Mouse (Mus musculus) right cerebral cortex, postnatal 4 days (tissue): Measurements from ENCODE around the gene Iqgap3.

Experiments used
- DNase-seq: peaks from one replicate; pipeline ENCODE4 v3.0.0-alpha.2; 2022

Gene Iqgap3

DNA sequence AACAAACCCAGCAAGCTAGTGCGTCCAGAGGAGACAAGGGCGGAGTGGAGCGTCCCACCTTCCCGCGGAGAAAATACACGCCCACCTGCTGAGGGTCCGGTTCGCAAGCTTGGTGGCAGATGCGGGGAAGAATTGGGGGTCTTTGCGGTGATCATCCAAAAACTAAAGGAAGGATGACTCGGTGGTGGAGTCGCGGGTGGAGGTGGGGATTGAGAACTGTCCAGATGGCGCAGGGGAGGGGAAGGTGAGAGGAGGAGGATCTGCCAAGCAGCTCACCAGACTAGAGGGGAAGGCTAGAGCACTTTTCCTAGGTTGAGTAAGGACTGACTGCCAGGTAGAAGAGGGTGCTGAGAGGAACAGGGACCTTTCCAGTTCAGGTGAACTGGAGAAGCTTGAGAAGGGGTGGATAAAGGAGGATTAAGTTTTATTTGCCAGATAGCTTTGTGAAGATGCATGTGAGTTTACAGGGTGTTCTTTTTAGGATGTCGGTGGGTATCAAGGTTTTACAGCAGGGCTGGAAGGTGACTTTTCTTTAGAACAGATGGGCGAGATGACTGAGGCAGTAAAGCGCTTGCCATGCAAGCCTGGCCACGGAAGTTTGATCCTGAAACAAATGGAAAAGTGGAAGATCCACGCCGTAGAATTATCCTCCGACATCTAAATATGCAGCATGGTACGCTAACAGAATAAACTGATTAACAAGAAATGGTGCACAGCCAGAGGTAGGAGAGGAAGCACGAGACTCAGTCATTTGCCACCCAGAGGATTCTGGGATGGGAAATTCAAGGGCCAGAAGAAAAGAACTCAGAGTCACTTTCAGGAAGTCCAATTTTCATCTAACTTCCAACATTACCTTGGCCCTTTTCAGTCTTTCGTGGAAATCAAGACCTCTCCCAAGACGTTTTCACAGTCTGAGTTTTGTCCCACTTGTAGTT, 57.7 kb downstream of the Iqgap3 start:
- no peak for DNase-seq

DNA sequence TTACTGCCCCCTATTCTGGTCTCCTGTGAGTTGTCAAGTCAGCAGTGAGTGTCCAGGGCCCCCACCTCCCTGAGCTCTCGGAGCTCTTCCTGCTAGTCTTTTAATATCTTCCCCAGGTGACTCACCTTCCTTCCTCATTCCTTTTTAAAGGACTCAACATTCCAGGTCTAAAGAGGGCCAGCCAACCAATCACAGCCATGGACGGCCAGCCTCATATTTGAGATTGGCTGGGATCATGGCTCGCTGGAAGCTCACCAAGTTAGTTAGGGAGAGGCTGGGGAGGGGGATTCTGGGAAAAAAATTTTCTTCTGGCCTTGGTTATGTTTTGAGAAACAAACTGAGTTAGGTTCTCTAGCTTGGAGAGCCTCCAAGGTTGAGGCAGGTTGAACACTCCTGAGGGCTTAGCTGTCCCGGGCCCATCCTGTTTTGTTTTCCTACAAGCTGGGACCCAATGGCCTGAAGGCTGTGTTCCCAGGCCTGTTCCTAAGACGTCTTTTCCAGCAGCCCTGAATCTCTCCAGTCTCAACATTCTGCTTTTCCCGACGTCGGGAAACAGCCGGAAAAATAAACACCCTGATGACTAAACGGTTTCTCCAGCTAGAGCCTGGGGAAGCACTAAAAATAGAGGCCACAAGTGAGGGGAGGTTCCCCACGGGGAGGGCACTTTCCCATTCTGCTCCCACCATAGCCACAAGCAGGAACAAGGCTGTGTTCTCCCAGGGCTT, 58.6 kb downstream of the Iqgap3 start:
- no peak for DNase-seq

DNA sequence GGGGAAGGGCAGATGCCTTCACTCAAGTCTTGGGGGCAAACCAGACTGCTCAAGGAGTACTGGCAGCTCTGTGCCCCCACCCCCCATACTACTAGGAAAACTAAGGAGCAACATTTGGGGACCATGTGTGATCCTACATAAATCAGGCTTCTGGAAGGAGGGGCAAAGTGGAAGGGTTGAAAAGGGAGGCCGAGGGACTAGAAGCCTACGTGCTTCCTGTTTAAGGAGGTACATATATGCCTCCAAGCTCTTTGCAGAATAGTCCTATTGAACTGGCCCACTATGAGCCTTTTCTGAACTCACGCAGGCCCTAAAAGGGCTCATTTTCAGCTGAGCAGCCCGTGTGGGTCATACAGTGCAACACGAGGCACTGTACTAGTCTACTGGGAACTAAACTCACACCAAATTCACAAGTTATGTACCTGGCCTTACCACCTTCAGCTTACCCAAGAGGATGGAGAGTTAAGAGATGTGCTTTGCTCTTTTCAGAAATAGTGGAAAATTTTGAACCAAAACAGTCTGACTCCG, 59.2 kb downstream of the Iqgap3 start:
- DNase-seq, result no peak

DNA sequence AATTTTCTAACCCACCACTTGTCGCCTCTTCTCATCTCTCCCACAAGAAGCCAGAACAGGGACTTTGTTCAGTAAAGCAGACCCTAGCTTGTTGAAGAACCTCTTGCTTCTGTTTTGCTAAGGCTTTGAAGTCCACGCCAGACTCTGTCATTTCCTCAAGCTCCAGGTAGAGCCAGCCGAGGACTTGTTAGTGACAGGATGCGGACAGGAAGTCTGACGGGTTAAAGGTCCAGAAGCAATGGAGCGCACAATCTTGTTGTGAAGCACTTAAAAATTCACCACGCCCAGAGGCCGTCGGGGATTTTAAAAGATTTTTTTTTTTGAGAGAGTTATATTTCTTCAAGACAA, 59.6 kb downstream of the Iqgap3 start:
- DNase-seq, result no peak

DNA sequence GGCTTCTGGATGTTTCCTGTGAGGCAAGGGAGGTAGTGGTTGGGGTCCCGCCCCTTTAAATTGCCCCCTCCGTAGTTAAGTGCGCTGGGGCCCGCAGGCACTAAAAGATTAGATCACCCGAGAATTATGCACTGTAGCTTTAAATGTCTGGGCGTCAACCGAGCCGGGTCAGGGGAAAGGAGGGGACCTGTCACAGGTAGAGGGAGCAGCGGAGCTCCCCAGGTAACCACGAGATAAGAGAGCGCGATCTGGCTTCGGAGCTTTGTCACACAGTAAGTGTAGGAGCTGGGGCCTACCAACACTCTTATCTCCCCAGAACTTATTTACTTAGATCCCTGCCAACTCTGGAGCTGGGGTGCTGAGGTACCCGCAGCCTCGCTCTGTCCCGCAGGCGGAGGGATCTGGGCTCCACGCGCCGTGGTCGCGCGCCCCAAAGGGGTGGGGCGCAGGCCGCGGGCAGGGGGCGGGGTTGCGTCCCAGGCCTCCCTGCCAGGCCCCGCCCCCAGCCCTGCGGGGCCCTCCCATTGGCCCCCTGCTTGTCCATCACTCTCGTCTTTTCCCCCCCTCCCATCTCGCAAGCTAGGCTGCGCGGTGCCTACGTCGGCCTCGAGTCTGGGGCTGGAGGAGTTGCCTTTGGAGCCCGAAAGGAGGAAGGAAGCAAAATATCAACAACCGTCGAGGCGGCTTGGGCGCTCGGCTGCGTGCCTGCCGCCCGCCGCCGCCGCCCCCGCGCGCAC, 60.2 kb downstream of the Iqgap3 start, which contains the start of gene Mef2d:
Mef2d (plus strand) TSS at position 586 of the 737 bp plus-strand sequence.
- peak; percentile 94 for DNase-seq

DNA sequence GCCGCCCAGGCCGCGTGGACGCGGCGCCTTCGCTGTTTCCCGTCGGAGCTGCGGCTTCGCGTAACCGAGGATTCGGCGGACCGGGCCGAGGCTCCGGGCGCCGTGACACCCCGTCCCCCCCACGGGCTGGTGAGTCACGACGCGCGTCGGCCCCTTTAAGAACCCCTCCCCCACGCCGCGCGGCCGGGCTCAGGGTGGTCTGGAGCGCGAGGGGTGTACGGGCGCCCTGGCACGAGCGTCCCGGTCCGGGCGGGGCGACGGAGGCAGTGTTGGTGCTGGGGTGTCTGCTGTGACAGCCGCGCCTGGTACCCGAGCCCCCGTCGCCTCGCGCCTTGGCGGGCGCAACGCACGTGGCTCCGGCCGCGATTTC, 60.8 kb downstream of the Iqgap3 start:
- peak; percentile 75 for DNase-seq

DNA sequence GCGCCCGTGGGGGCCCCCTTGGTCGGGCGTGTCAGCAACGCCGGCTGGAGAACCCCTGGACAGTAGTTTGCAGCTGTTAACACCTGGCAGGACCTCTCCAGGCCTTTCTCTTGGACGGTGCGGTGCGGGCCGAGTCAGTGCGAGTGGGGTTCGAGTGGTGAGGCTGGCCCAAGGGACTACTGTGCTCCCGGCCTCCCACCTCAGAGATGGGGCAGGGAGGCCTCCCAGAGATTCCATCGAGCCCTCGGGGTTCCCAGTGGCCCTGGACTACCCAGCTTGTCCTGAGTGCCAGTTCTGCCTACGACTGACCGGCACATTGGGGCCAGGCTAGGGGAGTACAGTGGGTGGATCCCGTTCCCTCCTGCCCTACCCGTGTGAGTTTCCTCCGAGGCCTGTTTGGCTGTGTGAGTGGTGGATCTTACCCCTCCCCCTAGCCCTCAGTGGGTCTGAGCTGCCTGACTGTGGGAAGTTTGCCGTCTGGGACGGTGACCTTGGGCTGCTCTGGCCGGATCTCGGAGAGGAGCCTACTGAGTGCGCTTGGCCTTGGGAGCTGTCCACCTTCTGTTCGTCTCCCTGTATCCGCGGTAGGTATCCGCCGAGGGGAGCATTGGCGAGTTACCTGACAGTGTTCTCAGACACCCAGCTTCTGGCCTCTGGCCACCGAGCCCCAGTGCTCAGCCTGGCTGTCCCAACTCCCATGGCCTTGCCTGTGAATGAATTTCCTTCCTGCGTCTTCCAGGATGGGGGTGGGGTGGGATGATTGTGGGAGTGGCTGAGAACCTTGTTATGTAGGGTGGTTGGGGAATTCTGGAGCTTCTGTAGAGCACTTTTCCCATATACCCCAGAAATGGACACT, 61.4 kb downstream of the Iqgap3 start:
- DNase-seq, result peak; percentile 48

DNA sequence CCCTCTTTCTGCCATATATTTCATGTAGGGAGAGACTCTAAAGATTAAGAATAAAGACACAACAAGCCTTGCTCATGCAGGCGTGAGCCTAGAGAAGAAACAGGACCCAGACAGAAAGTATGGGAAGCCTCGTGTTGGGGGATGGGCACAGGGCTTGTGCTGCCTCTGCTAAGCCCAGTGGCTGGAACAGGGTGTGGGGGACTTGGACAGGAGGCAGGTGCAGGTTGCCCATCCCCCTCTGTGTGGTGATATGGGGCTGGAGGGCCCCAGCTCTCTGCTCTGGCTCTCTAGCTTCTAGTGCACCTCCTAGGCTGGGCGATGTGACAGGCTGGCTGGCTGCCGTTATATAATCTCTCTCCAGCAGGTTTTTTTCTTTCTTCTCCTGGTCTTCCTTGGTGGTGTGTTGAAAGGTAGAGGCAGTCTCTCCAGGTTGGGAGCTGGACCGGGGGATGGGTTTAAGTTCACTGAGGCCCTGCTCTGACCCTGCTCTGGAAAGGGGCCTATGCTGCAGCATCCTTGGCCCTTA, 62.3 kb downstream of the Iqgap3 start:
- DNase-seq, result no peak

DNA sequence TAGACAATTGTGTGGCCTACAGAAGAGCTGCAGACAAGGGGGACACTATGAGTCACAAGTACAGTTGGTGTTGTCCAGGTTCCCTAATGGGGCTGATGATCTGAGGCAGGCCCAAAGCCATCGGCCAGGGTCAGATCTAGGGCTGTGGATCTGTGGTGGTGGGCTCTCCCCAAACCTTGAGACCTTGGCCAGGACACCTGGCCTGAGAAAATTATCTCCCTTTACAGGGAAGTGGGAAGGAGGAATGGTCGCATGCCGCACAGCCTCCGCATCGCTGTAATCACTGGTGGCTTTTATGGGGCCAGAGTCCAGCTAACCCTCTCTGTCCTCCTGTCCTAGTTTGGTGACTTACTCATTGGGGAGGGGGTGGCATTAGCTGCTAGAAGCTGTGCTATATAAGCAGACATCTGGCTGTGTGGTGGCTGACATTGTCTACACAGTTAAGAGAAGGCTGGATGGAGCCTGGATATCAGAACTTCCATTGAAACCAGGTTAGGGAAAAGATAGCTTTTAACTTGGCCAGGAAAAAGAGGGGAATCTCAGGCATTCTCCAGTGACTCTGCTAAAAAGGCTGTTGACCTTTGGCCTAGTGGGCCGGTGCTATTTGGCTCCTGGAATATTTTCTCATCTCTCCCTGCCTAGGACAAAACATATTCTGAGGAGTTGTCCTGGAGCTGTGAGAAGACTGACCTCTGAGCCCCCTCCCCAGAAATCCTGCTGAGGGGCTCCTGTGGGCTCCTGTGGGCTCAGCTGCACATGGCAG, 63.1 kb downstream of the Iqgap3 start:
- DNase-seq, result no peak

DNA sequence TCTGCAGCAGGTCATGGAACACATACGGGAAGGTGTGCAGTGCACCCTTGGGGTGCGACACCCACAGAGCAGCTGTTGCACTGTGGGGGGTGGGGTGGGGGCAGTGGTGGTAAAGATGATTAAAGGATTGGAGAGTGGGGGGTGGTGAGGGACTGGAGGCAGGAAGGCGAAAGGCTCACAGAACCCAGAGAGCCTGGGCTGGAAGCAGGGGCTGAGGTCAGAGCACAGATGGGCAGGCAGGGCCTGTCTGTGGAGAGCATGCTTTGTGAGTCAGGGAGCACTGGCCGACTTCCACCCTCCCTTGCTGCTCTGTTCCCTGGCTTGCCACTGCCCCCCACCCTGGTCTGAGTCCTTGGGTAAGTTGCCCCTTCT, 63.6 kb downstream of the Iqgap3 start:
- no peak for DNase-seq

DNA sequence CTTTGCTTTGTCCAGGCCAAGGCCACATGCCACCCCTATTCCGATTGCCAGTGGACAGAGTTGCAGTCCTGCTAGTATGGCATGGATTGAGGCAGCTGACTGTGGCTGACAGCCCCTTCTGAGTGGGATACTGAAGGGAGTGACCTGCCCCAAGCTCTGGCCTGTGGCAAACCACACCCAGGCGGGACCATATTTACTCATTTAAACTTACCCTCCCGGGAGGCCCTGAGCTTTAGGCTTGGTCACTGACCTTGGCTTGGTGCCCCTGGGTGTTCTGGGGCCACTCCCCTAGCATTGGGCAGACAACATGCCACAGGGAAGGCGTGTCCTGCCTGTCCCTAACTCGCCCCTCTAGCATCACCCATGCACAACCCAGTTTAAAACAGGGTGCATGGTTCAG, 64.2 kb downstream of the Iqgap3 start:
- DNase-seq, result no peak

DNA sequence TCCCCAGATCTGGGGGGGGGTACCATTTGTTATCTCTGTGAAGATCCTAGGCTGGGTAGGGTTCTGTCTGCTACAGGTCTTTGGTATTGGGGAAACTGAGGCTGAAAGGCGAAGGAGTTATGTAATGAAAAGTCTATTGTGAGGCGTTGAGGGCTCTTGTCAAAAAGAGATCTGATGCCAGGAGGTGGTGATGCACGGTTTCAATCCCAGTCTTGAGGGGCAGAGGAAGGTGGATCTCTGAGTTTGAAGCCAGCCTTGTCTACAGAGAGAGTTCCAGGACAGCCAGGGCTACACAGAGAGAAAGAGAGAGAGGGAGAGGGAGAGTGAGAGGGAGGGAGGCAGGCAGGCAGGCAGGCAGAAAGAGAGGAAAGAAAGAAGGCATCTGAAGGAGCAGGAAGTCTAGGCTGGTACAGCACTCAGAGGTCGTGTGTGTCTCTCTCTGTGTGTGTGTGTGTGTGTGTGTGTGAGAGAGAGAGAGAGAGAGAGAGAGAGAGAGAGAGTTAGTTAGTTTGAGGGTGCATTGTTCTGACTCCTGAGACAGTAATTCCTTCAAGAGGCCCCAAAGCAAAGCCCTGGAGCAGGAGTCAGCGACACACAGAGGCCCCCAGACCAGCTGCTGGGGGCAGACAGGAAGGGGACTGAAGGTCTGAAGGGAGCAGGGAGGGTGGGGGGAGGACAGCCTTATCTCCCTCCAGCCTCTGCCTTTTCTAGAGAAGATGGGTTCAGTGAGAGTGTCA, 64.8 kb downstream of the Iqgap3 start:
- DNase-seq, result no peak

DNA sequence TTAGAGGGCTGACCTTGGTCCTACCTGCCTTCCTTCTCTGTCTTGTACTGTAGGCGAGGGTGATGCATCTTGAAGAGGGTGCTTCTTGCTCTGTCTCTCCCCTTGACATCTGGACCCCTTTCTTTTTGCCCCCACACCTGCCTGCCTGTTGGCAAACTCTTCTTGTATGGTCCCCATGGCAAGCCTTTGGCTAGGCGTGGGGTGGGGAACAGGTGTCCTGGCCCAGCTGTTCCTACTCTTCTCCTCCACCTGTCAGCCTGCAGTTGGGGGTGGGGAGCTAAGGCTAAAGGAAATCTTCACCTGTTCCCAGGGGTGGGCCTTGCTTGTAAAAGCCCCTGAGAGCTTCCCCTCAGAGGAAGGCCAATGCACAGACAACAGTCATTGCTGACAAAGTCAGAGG, 65.7 kb downstream of the Iqgap3 start:
- no peak for DNase-seq

DNA sequence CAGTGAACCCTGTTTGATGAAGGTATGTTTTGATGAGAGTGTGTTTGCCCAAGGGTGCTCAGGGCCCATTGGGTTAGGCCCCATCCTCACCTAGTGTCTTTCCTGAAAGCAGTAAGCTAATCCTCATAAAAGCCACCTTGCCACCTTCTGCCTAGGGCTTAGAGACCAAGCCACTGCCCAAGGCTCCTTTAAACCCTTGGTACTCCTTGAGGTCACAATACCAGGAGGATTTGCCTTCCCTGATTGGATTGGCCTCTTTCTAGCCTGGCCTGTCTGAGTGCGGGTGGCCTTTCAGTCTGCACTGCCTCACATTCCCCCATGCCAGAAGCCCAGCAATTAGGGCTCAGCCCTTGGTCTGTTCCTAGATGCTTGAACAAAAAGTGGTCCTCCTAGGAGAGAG, 66.1 kb downstream of the Iqgap3 start:
- no peak for DNase-seq

DNA sequence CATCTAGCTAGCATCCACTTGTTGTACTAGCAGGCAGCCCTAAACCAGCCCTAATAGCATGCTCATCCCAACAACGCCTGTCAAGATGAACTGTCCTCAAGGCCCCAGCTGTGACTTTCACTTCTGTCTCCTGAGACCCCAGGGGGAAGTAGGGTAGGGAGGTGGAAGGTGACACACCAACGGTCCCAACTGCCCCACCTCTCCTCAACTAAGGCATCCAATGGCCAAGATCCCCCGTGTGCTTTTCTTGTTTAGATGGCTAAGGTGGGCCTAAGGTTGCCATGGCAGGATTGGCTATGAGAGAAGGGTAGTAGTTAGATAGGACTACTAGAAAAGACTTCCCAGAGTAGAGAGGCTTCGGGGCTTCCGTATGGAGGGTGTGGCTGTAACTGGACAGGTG, 66.6 kb downstream of the Iqgap3 start:
- no peak for DNase-seq

DNA sequence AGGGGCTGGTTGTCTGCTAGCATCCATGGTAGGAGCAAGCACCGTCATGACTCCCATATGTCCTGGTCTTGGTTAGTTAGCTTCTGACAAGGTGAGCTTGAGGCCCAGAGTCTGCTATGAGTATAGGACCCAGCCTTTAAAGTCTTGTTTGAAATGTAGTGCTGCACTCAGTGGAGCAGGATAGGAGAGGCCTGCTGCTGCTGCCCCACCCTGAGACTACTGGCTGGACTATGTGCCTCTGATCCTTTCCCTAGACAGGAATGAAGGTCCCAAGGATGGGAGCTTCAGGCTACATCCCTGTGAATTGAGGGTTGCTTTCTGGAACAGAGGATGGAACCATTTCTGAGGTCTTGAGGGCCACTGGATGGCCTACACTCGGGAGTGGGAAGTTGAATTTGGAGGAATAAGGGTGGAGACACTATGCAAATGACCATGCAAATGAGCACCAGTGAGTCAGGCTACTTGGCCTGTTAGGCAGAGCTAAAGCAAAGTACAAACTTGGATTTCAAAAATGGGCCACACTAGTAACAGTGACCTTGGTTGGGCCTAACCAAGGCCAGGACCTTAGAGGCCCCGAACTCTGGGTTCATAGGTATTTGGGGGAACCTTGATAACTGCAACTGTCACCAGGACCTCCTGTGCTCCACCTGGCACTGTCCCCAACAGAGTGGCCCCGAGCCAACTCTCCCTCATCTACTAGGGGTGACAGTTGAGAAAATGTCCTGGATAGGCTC, 67.2 kb downstream of the Iqgap3 start:
- no peak for DNase-seq

DNA sequence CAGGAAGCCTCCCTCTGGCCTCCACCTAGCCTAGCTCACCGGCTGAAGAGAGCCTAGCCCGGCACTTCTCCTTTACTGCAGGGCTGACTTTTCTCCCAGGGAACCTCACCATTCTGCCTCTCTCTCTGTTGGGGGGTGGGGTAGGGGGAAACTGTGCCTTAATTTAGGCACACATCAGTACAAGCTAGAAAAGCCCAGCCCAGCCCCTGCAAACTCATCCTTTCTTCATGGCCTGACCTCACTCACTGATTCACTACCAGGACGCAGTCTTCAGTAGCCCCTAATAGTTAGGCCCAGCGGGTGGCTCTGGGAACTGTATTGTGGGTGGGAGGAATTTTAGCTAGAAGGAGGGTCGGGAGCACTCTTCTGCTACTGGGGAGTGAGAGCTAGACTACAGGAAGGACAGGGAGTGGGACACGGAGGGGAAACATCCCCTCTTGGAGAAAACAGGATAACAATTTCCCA, 67.8 kb downstream of the Iqgap3 start:
- DNase-seq, result no peak

DNA sequence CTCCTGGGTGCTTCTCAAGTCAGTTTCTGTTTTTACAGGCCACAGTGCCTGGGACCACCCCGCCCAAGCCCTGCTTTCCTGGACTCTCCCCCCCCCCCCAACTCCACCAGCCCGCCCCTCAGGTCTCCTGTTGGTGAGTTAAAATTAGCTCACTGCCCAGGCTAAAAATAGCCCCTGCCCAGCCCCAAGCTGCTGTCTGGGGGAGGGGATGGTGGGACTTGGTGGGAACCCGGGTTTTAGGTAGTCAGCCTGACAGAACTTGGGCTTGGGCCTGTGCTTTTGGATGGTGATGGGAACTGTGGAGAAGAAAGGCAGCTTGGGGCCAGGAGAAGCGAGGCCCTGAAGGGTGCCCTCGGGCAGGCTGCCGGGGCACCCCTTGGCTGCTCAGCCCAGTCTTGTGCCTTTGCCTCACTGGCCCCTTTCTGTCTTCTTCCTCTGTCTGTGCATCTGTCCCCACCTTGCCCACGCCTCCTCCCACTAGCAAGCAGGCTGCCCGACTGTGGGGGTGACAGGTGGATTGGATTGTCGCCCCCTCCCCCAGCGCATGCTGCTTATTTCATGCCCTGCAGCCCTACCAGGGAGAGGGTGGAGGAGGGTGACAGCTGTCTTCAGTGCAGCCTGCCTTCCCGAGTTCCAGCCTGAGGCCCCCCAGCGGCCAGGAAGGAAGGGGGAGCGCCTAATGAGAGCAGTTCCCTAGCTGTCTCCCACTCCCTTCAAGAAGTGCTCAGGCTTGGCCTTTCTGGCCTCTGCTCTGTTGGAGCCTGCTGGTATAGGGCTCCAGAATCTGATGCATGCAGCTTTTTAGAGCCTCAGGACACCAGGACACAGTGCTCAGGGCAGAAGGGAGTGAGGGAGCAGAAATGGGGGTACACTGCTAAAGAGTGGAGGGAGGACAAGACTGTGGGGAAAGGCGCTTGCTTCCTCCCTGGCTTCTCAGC, 68.6 kb downstream of the Iqgap3 start:
- peak; percentile 57 for DNase-seq

DNA sequence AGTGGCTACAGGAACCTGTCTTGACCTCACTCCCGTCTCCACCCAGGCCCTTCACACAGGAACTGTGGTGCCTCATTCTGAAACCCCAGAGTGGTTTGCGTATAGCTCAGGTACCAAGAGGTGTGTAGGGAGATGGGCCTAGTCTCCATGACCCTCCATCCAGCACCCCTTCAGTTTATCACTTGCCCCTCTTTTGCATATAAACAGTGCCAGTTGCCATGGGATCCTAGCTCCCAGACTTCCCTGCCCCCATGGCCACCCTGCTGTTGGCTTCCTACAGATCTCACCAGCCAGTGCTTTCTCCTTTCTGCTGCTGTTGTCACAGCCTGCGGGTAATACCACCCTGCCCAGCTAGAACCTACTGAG, 69.2 kb downstream of the Iqgap3 start:
- DNase-seq, result no peak
